Mouse (Mus musculus): ENCODE measurements around the gene C330007P06Rik.

C330007P06Rik gene

GRCm38 (mm10) chrX:36837069-36837676, 36.7 kb downstream of the C330007P06Rik start:
- in situ Hi-C loops (cut with MboI, MseI): no loop called here

- in situ Hi-C loops (cut with MboI, MseI): no loop called here
Measured at GRCm38 (mm10) chrX:36833397-36834084, 40.4 kb downstream of the C330007P06Rik start.

GRCm38 (mm10) chrX:36831632-36832031, 42.3 kb downstream of the C330007P06Rik start:
- in situ Hi-C loops (cut with MboI, MseI): no loop called here

- in situ Hi-C loops (cut with MboI, MseI): no loop called here
Measured at GRCm38 (mm10) chrX:36830271-36830670, 43.6 kb downstream of the C330007P06Rik start.

- in situ Hi-C loops (cut with MboI, MseI): loop anchor here (10.0 kb wide), 2 partner anchors 198 to 228 kb away; no protein-coding TSS in a partner anchor
Measured at GRCm38 (mm10) chrX:36826873-36827272, 47.0 kb downstream of the C330007P06Rik start.

- in situ Hi-C loops (cut with MboI, MseI): loop anchor here (10.0 kb wide), 2 partner anchors 200 to 230 kb away; no protein-coding TSS in a partner anchor
Measured at GRCm38 (mm10) chrX:36825032-36825431, 48.9 kb downstream of the C330007P06Rik start.

GRCm38 (mm10) chrX:36823932-36824711, 49.8 kb downstream of the C330007P06Rik start:
- in situ Hi-C loops (cut with MboI, MseI): loop anchor here (10.0 kb wide), 2 partner anchors 201 to 231 kb away; no protein-coding TSS in a partner anchor

GRCm38 (mm10) chrX:36820201-36820600, 53.7 kb downstream of the C330007P06Rik start:
- in situ Hi-C loops (cut with MboI, MseI): loop anchor here (10.0 kb wide), 2 partner anchors 205 to 235 kb away; no protein-coding TSS in a partner anchor

- in situ Hi-C loops (cut with MboI, MseI): no loop called here
Measured at GRCm38 (mm10) chrX:36819575-36819974, 54.3 kb downstream of the C330007P06Rik start.

- in situ Hi-C loops (cut with MboI, MseI): no loop called here
Measured at GRCm38 (mm10) chrX:36816953-36817441, 56.9 kb downstream of the C330007P06Rik start.

GRCm38 (mm10) chrX:36816368-36816899, 57.5 kb downstream of the C330007P06Rik start:
- in situ Hi-C loops (cut with MboI, MseI): no loop called here

- in situ Hi-C loops (cut with MboI, MseI): no loop called here
Measured at GRCm38 (mm10) chrX:36815439-36815838, 58.5 kb downstream of the C330007P06Rik start.

GRCm38 (mm10) chrX:36815022-36815421, 58.9 kb downstream of the C330007P06Rik start:
- in situ Hi-C loops (cut with MboI, MseI): no loop called here

GRCm38 (mm10) chrX:36814161-36814836, 59.6 kb downstream of the C330007P06Rik start:
- in situ Hi-C loops (cut with MboI, MseI): no loop called here

- in situ Hi-C loops (cut with MboI, MseI): no loop called here
Measured at GRCm38 (mm10) chrX:36811377-36811776, 62.5 kb downstream of the C330007P06Rik start.

- in situ Hi-C loops (cut with MboI, MseI): no loop called here
Measured at GRCm38 (mm10) chrX:36808318-36808683, 65.6 kb downstream of the C330007P06Rik start.

GRCm38 (mm10) chrX:36807360-36808317, 66.3 kb downstream of the C330007P06Rik start:
- in situ Hi-C loops (cut with MboI, MseI): no loop called here

GRCm38 (mm10) chrX:36805466-36806235, 68.3 kb downstream of the C330007P06Rik start:
- in situ Hi-C loops (cut with MboI, MseI): no loop called here

GRCm38 (mm10) chrX:36804196-36804595, 69.7 kb downstream of the C330007P06Rik start:
- in situ Hi-C loops (cut with MboI, MseI): no loop called here

Measured in T-helper 17 cell (primary cell).